Comparison of ENCODE assay signal across 8 mouse cellular contexts in the genomic region with DNA sequence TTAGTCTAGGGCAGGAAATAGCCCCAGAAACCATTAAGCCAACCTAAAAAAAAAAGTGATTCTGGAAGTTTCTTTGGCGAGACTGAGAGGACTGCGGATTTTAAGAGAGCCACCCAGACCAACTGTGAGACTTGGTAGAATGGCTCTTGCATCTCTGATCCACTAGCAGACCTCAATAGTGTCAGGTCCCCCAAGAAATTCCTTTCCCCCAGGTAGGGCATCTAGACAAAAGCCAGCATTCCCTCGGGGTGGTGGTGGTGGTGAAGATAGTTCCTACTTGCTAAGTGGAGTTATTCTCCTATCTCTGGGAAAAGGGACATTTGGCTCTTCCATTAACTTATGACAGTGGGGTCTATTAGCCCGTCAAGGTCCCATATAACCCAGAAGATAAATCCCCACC. TPM values are rescaled to one million over a fixed set of nuclear protein-coding genes. Genes with fewer than 3 reads are reported as not detected.
DNase-seq lines count a peak whose midpoint lies in the region; ATAC-seq and TF ChIP-seq lines count a peak whose summit lies in the region.

No protein-coding gene starts in this region.

- 35% methylated on average over 4 of the region's 4 CpGs for WGBS in lung, embryonic 15.5 days
- 30% methylated on average over 4 of the region's 4 CpGs for WGBS in limb, embryonic 12.5 days
- WGBS in olfactory bulb, adult 2 months, result 42% methylated on average over 4 of the region's 4 CpGs

- H3K4me1 ChIP-seq in lung, embryonic 15.5 days, result peaks cover 37% of the 10 kb centered on the region
- peaks cover 11% of the 10 kb centered on the region for H3K4me1 ChIP-seq in embryonic fibroblast, embryonic 13.5 days (ENCODE audit: control insufficient read depth, insufficient read depth, low read length)
- H3K4me1 ChIP-seq in limb, embryonic 12.5 days (replicated peaks), result peaks cover 30% of the 10 kb centered on the region
- peaks cover 5% of the 10 kb centered on the region for H3K4me1 ChIP-seq in olfactory bulb, adult 2 months (ENCODE audit: control insufficient read depth, insufficient read depth, low read length)

- H3K27me3 ChIP-seq in lung, embryonic 15.5 days, result no peaks in the 10 kb centered on the region
- H3K27me3 ChIP-seq in limb, embryonic 12.5 days, result no peaks in the 10 kb centered on the region

- TF ChIP-seq POLR2A in embryonic fibroblast, embryonic 13.5 days (IDR thresholded peaks at IDR 0.05; ENCODE audit: low read depth, low read length), result no peak
- no peak for TF ChIP-seq POLR2A in olfactory bulb, adult 2 months (IDR thresholded peaks at IDR 0.05; ENCODE audit: insufficient read depth, low read depth, low read length)

- H3K9me3 ChIP-seq in lung, embryonic 15.5 days, result no peaks in the 10 kb centered on the region
- H3K9me3 ChIP-seq in limb, embryonic 12.5 days, result no peaks in the 10 kb centered on the region

- peak overlapping the region; percentile 60 for H3K4me2 ChIP-seq in lung, embryonic 15.5 days
- peak overlapping the region; percentile 68 for H3K4me2 ChIP-seq in limb, embryonic 12.5 days

- TF ChIP-seq CTCF in embryonic fibroblast, embryonic 13.5 days (IDR thresholded peaks at IDR 0.05; ENCODE audit: borderline replicate concordance, insufficient read depth, low read length), result no peak
- TF ChIP-seq CTCF in olfactory bulb, adult 2 months (IDR thresholded peaks at IDR 0.05; ENCODE audit: insufficient read depth, low read depth, low read length), result no peak

- no peaks in the 10 kb centered on the region for H3K36me3 ChIP-seq in lung, embryonic 15.5 days
- H3K36me3 ChIP-seq in limb, embryonic 12.5 days, result no peaks in the 10 kb centered on the region; the same call in 1 of the 2 replicates

- peak overlapping the region; percentile 100 for H3K4me3 ChIP-seq in lung, embryonic 15.5 days
- H3K4me3 ChIP-seq in embryonic fibroblast, embryonic 13.5 days (ENCODE audit: insufficient read depth, low read length), result peak overlapping the region; percentile 60
- H3K4me3 ChIP-seq in limb, embryonic 12.5 days (replicated peaks), result peak overlapping the region; percentile 98
- H3K4me3 ChIP-seq in olfactory bulb, adult 2 months (ENCODE audit: insufficient read depth, low read depth, low read length), result peak overlapping the region; percentile 77

- no peak; the same call in 1 of the 2 replicates for ATAC-seq in lung, embryonic 15.5 days (ENCODE audit: borderline replicate concordance, extremely low read depth, low FRiP score, low TSS enrichment)
- no peak for ATAC-seq in limb, embryonic 12.5 days (ENCODE audit: insufficient number of reproducible peaks, insufficient read depth, low FRiP score, low TSS enrichment, low read depth)

- H3K9ac ChIP-seq in lung, embryonic 15.5 days, result peak overlapping the region; percentile 33; the same call in 1 of the 2 replicates
- peak overlapping the region; percentile 72 for H3K9ac ChIP-seq in limb, embryonic 12.5 days (replicated peaks)

- no peak for DNase-seq in lung, postnatal 36 days
- no peak for DNase-seq in adrenal gland, adult 18-20 months (ENCODE audit: low spot score in 2 of 2)
- DNase-seq in urinary bladder, adult 2 months (ENCODE audit: low spot score), result no peak
- DNase-seq in layer of hippocampus, adult 9-10 months (ENCODE audit: low spot score), result no peak

- peak overlapping the region; percentile 79 for H3K27ac ChIP-seq in lung, embryonic 15.5 days
- H3K27ac ChIP-seq in embryonic fibroblast, embryonic 13.5 days (ENCODE audit: insufficient read depth, low read length), result peak overlapping the region; percentile 89
- H3K27ac ChIP-seq in limb, embryonic 12.5 days, result peak overlapping the region; percentile 82
- no peak overlapping the region for H3K27ac ChIP-seq in olfactory bulb, adult 2 months (ENCODE audit: insufficient read depth, low read depth, low read length)

RNA-seq across cellular contexts. Expression of gene Dnajc3, which starts 0.8 kb away (rescaled TPM):
- 58.6 and 60.4 TPM in 2 replicates for polyA plus RNA-seq in lung, embryonic 15.5 days (2015; fragmentation: Nextera tagmentation; extraction: Ambion mirVana)
- 53.6 and 54.3 TPM in 2 replicates for polyA plus RNA-seq in embryonic fibroblast, embryonic 13.5 days (2011; ENCODE audit: insufficient read length, low read depth, missing spikeins)
- 26.7 and 28.1 TPM in 2 replicates for polyA plus RNA-seq in limb, embryonic 12.5 days (2016; fragmentation: Nextera tagmentation; extraction: Ambion mirVana)
- polyA plus RNA-seq in olfactory bulb, adult 2 months (2012; ENCODE audit: insufficient read depth, insufficient read length, low replicate concordance, missing spikeins), result not detected in 2 replicates
- total RNA-seq in adrenal gland, adult 18-20 months (2021), result 10 to 100 TPM; 62.9 to 67.4 TPM
- polyA plus RNA-seq in urinary bladder, adult 2 months (2012; rRNA removed), result 35.5 and 36.1 TPM in 2 replicates

RNA-seq across cellular contexts. Expression of gene Dzip1, which starts 11.7 kb away (rescaled TPM):
- polyA plus RNA-seq in lung, embryonic 15.5 days (2015; fragmentation: Nextera tagmentation; extraction: Ambion mirVana), result 16.7 and 18.2 TPM in 2 replicates
- polyA plus RNA-seq in embryonic fibroblast, embryonic 13.5 days (2011; ENCODE audit: insufficient read length, low read depth, missing spikeins), result 42.5 and 54.6 TPM in 2 replicates
- polyA plus RNA-seq in limb, embryonic 12.5 days (2016; fragmentation: Nextera tagmentation; extraction: Ambion mirVana), result 37.7 and 38.3 TPM in 2 replicates
- polyA plus RNA-seq in olfactory bulb, adult 2 months (2012; ENCODE audit: insufficient read depth, insufficient read length, low replicate concordance, missing spikeins), result 283 TPM in 1 of 2 replicates, not detected in the other
- 10 to 100 TPM; 11.6 to 12.3 TPM for total RNA-seq in adrenal gland, adult 18-20 months (2021)
- 21.5 and 26.5 TPM in 2 replicates for polyA plus RNA-seq in urinary bladder, adult 2 months (2012; rRNA removed)
